In genomic region chr5:50698084-50698483, GRCm38 (mm10) we compare ENCODE assay signal across 9 mouse cellular contexts.
DNase-seq lines count a peak whose midpoint lies in the region; ATAC-seq and TF ChIP-seq lines count a peak whose summit lies in the region.
"Had no signal": no experiment of that assay in that cellular context is flagged by ENCODE, and none has a peak within 500 bp of the region (broad histone marks: within the 10 kb centered on the region; RNA-seq: fewer than 3 reads in every experiment).

No protein-coding gene starts in this region.

- H3K4me2 ChIP-seq in forebrain, embryonic 14.5 days (ENCODE audit: low read length), result no peak overlapping the region
- H3K4me2 ChIP-seq in midbrain, embryonic 16.5 days (ENCODE audit: low read length), result no peak overlapping the region

- DNase-seq in layer of hippocampus, adult 11-12 months (ENCODE audit: low spot score), result peak; percentile 9
- no peak for DNase-seq in layer of hippocampus, adult 9-11 months
- DNase-seq in Patski (ENCODE audit: low read depth, low spot score), result no peak
- peak; percentile 52 for DNase-seq in forebrain, embryonic 14.5 days (ENCODE audit: low spot score)
- no peak for DNase-seq in gastrocnemius, postnatal 36 days
- DNase-seq: lung, adult 2 months had no signal

- intact Hi-C loops in gastrocnemius, postnatal 36 days (cut with DNase I), result no loop called here

- no peak for ATAC-seq in Patski
- ATAC-seq in forebrain, embryonic 14.5 days, result 0 out of 2 replicates have a peak, but pooled peaks have one; percentile 37
- ATAC-seq in midbrain, embryonic 16.5 days, result 0 out of 2 replicates have a peak, but pooled peaks have one; percentile 51
- no peak for ATAC-seq in CD4-positive, CD25-positive, alpha-beta regulatory T cell, adult 4 months
- ATAC-seq in cerebellum, adult (ENCODE audit: insufficient number of reproducible peaks, low FRiP score, low TSS enrichment), result no peak

- POLR2A ChIA-PET in Patski (lab: Charles Lee), result interaction anchor here (0.7 kb wide), 1 partner anchor 58 kb away, joined by 3 read pairs; no protein-coding TSS in a partner anchor

- CTCF ChIA-PET in Patski (lab: Charles Lee), result interaction anchor here (0.6 to 2.5 kb wide), 3 partner anchors 10 to 221 kb away, joined by 3 to 9 read pairs (median 3); no protein-coding TSS in a partner anchor

- no peak overlapping the region for H3K27ac ChIP-seq in forebrain, embryonic 14.5 days (ENCODE audit: low read depth, low read length)
- no peak overlapping the region for H3K27ac ChIP-seq in midbrain, embryonic 16.5 days (ENCODE audit: low read length)

- H3K27me3 ChIP-seq in Patski, result peaks cover 6% of the 10 kb centered on the region
- H3K27me3 ChIP-seq in forebrain, embryonic 14.5 days (replicated peaks; ENCODE audit: control insufficient read depth, insufficient read depth, low read length), result no peaks in the 10 kb centered on the region
- H3K27me3 ChIP-seq in midbrain, embryonic 16.5 days (ENCODE audit: control insufficient read depth, insufficient read depth, low read depth, low read length), result no peaks in the 10 kb centered on the region

- in situ Hi-C loops in Patski (cut with MboI; ENCODE audit: low pct_unique_long_range_greater_than_20kb), result no loop called here

- H3K4me3 ChIP-seq in forebrain, embryonic 14.5 days (ENCODE audit: low read depth, low read length), result no peak overlapping the region
- no peak overlapping the region for H3K4me3 ChIP-seq in midbrain, embryonic 16.5 days (ENCODE audit: low read depth, low read length)

- H3K9me3 ChIP-seq in forebrain, embryonic 14.5 days (replicated peaks; ENCODE audit: control insufficient read depth, low read length), result no peaks in the 10 kb centered on the region
- no peaks in the 10 kb centered on the region for H3K9me3 ChIP-seq in midbrain, embryonic 16.5 days (replicated peaks; ENCODE audit: control insufficient read depth, low read length, poor library complexity, severe bottlenecking)

- no peaks in the 10 kb centered on the region for H3K36me3 ChIP-seq in forebrain, embryonic 14.5 days (ENCODE audit: control insufficient read depth, insufficient read depth, low read length)
- H3K36me3 ChIP-seq in midbrain, embryonic 16.5 days (ENCODE audit: control insufficient read depth, insufficient read depth, low read length), result no peaks in the 10 kb centered on the region

- no peaks in the 10 kb centered on the region for H3K4me1 ChIP-seq in forebrain, embryonic 14.5 days (ENCODE audit: control insufficient read depth, insufficient read depth, low read length)
- H3K4me1 ChIP-seq in midbrain, embryonic 16.5 days (ENCODE audit: control insufficient read depth, insufficient read depth, low read length), result no peaks in the 10 kb centered on the region

- no peak overlapping the region for H3K9ac ChIP-seq in forebrain, embryonic 14.5 days (ENCODE audit: low read length)
- no peak overlapping the region for H3K9ac ChIP-seq in midbrain, embryonic 16.5 days (ENCODE audit: low read depth, low read length)

- peak; percentile 56 for TF ChIP-seq CTCF in Patski (IDR thresholded peaks at IDR 0.05)

- WGBS in forebrain, embryonic 14.5 days, result 14% methylated on average over 2 of the region's 2 CpGs
- WGBS in midbrain, embryonic 16.5 days, result 19% methylated on average over 2 of the region's 2 CpGs

Comparison
In these comparisons a context has a peak if more than half of its experiments do, and no peak if none do; other contexts are left out.
1. DNase-seq: peak in layer of hippocampus, adult 11-12 months (single experiment) and forebrain, embryonic 14.5 days (single experiment); none in layer of hippocampus, adult 9-11 months (single experiment), Patski (single experiment) and gastrocnemius, postnatal 36 days (0 of 2).
2. ATAC-seq: peak in forebrain, embryonic 14.5 days (single experiment) and midbrain, embryonic 16.5 days (single experiment); none in Patski (single experiment), CD4-positive, CD25-positive, alpha-beta regulatory T cell, adult 4 months (single experiment) and cerebellum, adult (single experiment).